Mouse (Mus musculus) thymus, postnatal 25 days (tissue): Measurements from ENCODE around the gene Olfr147.
"Not testable (repeated sequence)": the region's sequence is repeated elsewhere in the genome, so short reads cannot be mapped to it uniquely, and the experiment has no call there.

Source experiments
- DNase-seq: peaks from one replicate; pipeline ENCODE4 v3.0.0; 2022

The Olfr147 gene

DNA sequence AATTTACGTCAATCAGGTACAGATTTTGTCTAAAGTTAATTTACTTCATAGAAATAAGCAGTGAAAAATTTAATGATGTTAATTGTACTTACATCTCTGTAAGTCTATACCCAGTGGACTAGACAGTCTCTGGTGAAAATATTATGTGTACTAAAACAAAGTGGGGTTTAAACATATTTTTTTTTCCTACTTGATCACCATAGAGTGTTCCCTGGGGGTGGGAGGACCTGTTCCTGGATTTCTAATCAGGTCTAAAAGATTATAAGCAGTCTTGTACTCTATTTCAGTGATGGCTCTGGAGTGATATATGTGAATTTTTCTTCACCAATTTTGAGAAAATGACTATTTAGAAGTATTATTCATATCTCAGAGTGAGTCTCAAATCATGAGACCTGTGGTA, at the start of gene Olfr147:
Gene Olfr147 (plus strand): TSS at position 301 of the 400 bp plus-strand sequence.
- DNase-seq = no peak

GRCm38 (mm10) chr9:38366596-38366995, 34.9 kb upstream of the Olfr147 start, which contains the start of gene Olfr250:
Gene Olfr250 (plus strand): TSS chr9:38366896.
- DNase-seq = no peak

DNA sequence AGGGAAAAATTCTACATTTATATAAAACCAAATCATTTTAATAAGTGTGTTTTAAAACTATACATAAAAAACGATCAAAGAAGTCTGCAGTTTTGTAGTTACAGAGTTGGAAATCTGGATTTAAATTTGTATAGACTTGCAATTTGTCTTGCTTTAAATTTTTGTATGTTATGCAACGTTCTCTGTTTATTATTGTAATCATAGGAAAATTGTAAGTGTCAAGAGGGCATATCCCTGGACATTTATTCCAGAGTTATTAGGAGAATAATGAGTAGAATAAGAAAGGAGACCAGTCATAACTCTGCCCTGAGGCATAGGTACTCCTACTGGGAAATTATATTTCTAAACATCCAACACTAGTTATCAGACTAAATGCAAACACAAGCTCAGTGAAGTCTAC, 24.7 kb upstream of the Olfr147 start, which contains the start of gene Olfr251:
Gene Olfr251 (plus strand): TSS at position 301 of the 400 bp plus-strand sequence.
- no peak for DNase-seq

DNA sequence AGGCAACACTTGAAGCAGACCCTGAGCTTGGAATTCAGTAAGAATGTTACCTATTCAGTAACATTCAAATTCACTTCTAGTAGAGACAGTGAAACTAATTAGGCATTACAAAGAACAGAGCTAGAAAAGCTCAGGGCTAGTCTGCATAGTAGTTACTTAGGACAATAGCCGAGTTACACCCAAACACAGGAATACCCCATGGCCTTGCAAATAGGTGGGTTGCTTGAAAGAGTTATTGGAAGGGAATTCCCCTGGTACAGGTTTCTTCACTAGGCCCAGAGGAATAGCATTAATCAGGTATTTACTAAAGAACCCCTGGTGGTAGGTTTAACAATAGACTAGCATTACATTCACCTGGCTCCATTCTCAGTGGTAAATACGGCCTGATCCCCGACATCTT, 6.0 kb downstream of the Olfr147 start:
- DNase-seq = not testable (repeated sequence)

DNA sequence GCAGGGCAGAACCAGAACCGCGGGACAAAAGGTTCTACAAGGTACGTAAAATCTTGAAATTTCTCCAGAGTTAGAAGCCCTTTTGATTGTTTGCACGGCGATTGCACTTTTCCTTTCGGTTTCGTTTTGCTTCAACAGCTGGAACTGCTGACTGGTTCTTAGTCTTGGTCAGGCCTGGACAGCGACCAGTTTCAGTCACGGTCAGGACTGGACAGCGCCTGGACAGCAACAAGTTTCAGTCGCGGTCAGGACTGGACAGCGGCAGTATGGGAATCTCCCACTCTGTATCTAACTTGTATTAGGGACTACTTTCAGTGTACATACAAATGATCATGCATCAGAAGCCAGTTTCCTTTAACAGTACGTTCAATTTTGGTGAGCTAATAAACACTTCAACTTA, 12.0 kb downstream of the Olfr147 start:
- DNase-seq = not testable (repeated sequence)

DNA sequence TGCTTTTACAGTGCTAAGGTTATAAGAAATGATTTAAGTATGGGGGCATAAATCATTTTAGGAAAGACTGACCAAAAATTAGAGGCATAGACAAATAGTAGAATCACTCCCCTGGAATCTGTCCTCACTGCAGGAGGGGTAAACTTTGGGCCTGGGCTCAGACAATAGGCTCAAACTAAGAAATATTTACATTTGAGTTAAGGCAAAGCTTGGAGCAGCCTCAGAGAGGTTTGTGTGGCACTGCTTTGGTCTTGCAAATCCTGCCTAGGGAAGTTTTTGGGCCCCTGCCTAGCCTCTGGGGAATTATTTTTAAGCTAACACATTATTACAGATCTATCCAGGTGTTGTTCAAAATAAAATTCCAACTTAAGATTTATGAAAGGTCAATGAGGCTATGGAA, 22.3 kb downstream of the Olfr147 start:
- no peak for DNase-seq

- no peak for DNase-seq
Observed at GRCm38 (mm10) chr9:38427026-38427425, 25.5 kb downstream of the Olfr147 start.

DNA sequence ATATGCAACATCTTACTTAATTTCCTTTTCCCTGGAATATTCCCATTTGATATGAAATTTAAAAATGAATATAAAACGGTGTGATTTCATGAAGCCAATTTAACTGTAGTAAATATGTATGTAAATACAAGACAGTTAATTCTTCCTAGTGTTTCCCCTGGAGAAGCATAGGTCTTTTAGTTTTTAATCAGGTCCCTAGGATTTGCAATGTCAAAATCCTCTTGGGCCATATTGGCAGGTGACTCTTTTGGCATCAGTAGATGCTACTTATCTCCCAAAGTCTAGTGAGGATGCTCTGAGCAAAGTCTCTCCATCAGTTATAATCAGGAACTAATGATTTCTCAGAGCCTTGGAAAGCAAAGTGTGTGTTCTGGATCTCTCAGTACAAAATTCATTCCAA, 27.7 kb downstream of the Olfr147 start, which contains the start of gene Olfr901:
Gene Olfr901 (plus strand): TSS at position 301 of the 400 bp plus-strand sequence.
- DNase-seq = no peak

DNA sequence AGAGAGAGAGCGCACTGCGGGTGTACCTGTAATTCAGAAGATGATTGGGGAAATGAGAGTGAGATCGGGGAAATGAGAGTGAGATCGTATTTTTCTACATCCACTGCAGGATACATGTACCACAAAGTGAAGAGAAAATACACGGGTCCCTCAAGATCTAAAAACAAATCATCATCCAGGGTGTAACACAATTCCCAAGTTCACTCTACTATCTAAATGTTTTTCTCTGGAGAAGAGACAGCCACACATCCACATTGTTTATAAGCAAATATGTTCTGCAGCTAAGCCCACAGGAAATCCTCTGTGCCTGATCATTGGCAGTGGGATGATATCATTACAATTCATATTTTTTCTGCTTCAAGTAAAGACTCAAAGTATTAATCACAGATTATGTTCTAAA, 45.9 kb downstream of the Olfr147 start, which contains the start of gene Olfr902:
Gene Olfr902 (plus strand): TSS at position 301 of the 400 bp plus-strand sequence.
- no peak for DNase-seq
